Mouse (Mus musculus) CH12.LX (cell line): ENCODE results near the gene Tbpl1. TPM values are rescaled to one million over a fixed set of nuclear protein-coding genes. Genes with fewer than 3 reads are reported as not detected.

Source experiments
- DNase-seq: peaks from one replicate; pipeline ENCODE4 v3.0.0-alpha.2; 2013; ENCODE audit errors: extremely low read depth
- H3K27ac ChIP-seq: 2 replicates; pipeline ENCODE4 v1.5.1; 2012; ENCODE audit warnings: low read depth, mild to moderate bottlenecking, control low read depth, moderate library complexity; ENCODE audit not compliant: insufficient read depth
- H3K27me3 ChIP-seq: replicated peaks from 2 replicates; pipeline ENCODE3; 2012; ENCODE audit warnings: inconsistent platforms
- H3K36me3 ChIP-seq, 2 experiments: replicated peaks in 1 of 2; 2 replicates each; pipeline versions ENCODE3 to v1.6.1; 2012; ENCODE audit warnings: inconsistent platforms in 1 of 2, low read length in 1 of 2, mild to moderate bottlenecking in 1 of 2, mixed read lengths in 1 of 2, moderate library complexity in 1 of 2; ENCODE audit not compliant: control insufficient read depth in 1 of 2, insufficient read depth in 1 of 2
- H3K4me1 ChIP-seq, 2 experiments: 2 replicates each; pipeline ENCODE4 v1.6.1; 2012; ENCODE audit warnings: inconsistent platforms in 1 of 2, moderate library complexity in 1 of 2; ENCODE audit not compliant: insufficient read depth in 2 of 2, control insufficient read depth in 1 of 2
- H3K4me2 ChIP-seq: 2 replicates; pipeline ENCODE4 v1.6.1; 2012; ENCODE audit warnings: low read depth, mild to moderate bottlenecking, control low read depth; ENCODE audit not compliant: poor library complexity, insufficient read depth, severe bottlenecking
- H3K4me3 ChIP-seq, 3 experiments: fragments of 150-350 bp in 1 of 3; sonication (generic) in 1 of 3; replicated peaks in 1 of 3; 2 replicates each; pipeline versions ENCODE3 to v1.5.1; 2011 to 2012; ENCODE audit warnings: low read depth in 2 of 3, low read length in 2 of 3, mild to moderate bottlenecking in 2 of 3, moderate library complexity in 2 of 3, control low read depth in 1 of 3, improper control_type of control experiment in 1 of 3, inconsistent platforms in 1 of 3, mixed read lengths in 1 of 3; ENCODE audit not compliant: poor library complexity in 1 of 3
- H3K79me2 ChIP-seq: replicated peaks from 2 replicates; pipeline ENCODE4 v1.6.1; 2012; ENCODE audit warnings: mild to moderate bottlenecking, moderate library complexity; ENCODE audit not compliant: control insufficient read depth, poor library complexity, insufficient read depth, severe bottlenecking; ENCODE audit errors: extremely low read depth
- H3K9ac ChIP-seq: 2 replicates; pipeline ENCODE4 v1.6.1; 2012; ENCODE audit warnings: low read depth, mild to moderate bottlenecking, control low read depth, moderate library complexity; ENCODE audit not compliant: insufficient read depth
- H3K9me3 ChIP-seq: replicated peaks from 2 replicates; pipeline ENCODE3; 2012; ENCODE audit warnings: low read length, inconsistent platforms, mixed read lengths
- BHLHE40 ChIP-seq: IDR thresholded peaks from 2 replicates; pipeline ENCODE4 v1.6.1; 2011; ENCODE audit warnings: mild to moderate bottlenecking, low read depth, low read length, improper control_type of control experiment
- CHD2 ChIP-seq: IDR thresholded peaks from 2 replicates; pipeline ENCODE4 v1.6.1; 2011; ENCODE audit warnings: low read length, improper control_type of control experiment
- CTCF ChIP-seq, 2 experiments: IDR thresholded peaks in 1 of 2; conservative IDR thresholded peaks in 1 of 2; 2 replicates each; pipeline ENCODE4 v1.5.1; 2011 to 2012; ENCODE audit warnings: low read depth in 2 of 2, low read length in 2 of 2, improper control_type of control experiment in 1 of 2, inconsistent platforms in 1 of 2, mild to moderate bottlenecking in 1 of 2, moderate library complexity in 1 of 2
- E2F4 ChIP-seq: IDR thresholded peaks from 2 replicates; pipeline ENCODE4 v1.6.1; 2011; ENCODE audit warnings: low read depth, low read length, improper control_type of control experiment; ENCODE audit not compliant: insufficient replicate concordance
- GABPA ChIP-seq: IDR thresholded peaks from 2 replicates; pipeline ENCODE4 v1.6.1; 2012; ENCODE audit warnings: low read depth, low read length, improper control_type of control experiment, inconsistent platforms; ENCODE audit not compliant: insufficient replicate concordance
- IRF4 ChIP-seq: IDR thresholded peaks from 2 replicates; pipeline ENCODE4 v1.6.1; 2014; ENCODE audit warnings: low read depth, mild to moderate bottlenecking, inconsistent platforms, low read length, improper control_type of control experiment
- KAT2A ChIP-seq: IDR thresholded peaks from 2 replicates; pipeline ENCODE4 v1.6.1; 2012; ENCODE audit warnings: low read length, improper control_type of control experiment, inconsistent platforms; ENCODE audit not compliant: insufficient replicate concordance
- MAFK ChIP-seq: IDR thresholded peaks from 2 replicates; pipeline ENCODE4 v1.6.1; 2011; ENCODE audit warnings: low read length, improper control_type of control experiment; ENCODE audit not compliant: insufficient replicate concordance
- MAX ChIP-seq: IDR thresholded peaks from 2 replicates; pipeline ENCODE4 v1.6.1; 2011; ENCODE audit warnings: low read length, improper control_type of control experiment
- MEF2A ChIP-seq: IDR thresholded peaks from 2 replicates; pipeline ENCODE4 v1.6.1; 2014; ENCODE audit warnings: low read depth, mild to moderate bottlenecking, inconsistent platforms, low read length, improper control_type of control experiment, borderline replicate concordance
- MXI1 ChIP-seq: IDR thresholded peaks from 2 replicates; pipeline ENCODE4 v1.6.1; 2011; ENCODE audit warnings: mild to moderate bottlenecking, low read depth, low read length, improper control_type of control experiment
- NRF1 ChIP-seq: IDR thresholded peaks from 2 replicates; pipeline ENCODE4 v1.6.1; 2014; ENCODE audit warnings: low read depth, mild to moderate bottlenecking, inconsistent platforms, low read length, improper control_type of control experiment, moderate library complexity
- POLR2A ChIP-seq: IDR thresholded peaks from 2 replicates; pipeline ENCODE4 v1.6.1; 2011; ENCODE audit warnings: low read depth, mild to moderate bottlenecking, improper control_type of control experiment, low read length
- SIN3A ChIP-seq: IDR thresholded peaks from 2 replicates; pipeline ENCODE4 v1.6.1; 2012; ENCODE audit warnings: low read length, improper control_type of control experiment, inconsistent platforms
- TBP ChIP-seq: conservative IDR thresholded peaks from 2 replicates; pipeline ENCODE4 v1.6.1; 2011; ENCODE audit warnings: low read depth, low read length, improper control_type of control experiment
- USF1 ChIP-seq: IDR thresholded peaks from 2 replicates; pipeline ENCODE4 v1.6.1; 2014; ENCODE audit warnings: low read depth, mild to moderate bottlenecking, inconsistent platforms, low read length, improper control_type of control experiment
- USF2 ChIP-seq: conservative IDR thresholded peaks from 2 replicates; pipeline ENCODE4 v1.6.1; 2011; ENCODE audit warnings: low read depth, low read length, improper control_type of control experiment
- ZC3H11A ChIP-seq: IDR thresholded peaks from 2 replicates; pipeline ENCODE4 v1.6.1; 2012; ENCODE audit warnings: low read depth, mild to moderate bottlenecking, inconsistent platforms, low read length, improper control_type of control experiment
- ZNF384 ChIP-seq: IDR thresholded peaks from 2 replicates; pipeline ENCODE4 v1.6.1; 2012; ENCODE audit warnings: low read depth, low read length, improper control_type of control experiment, inconsistent platforms
- dilution Hi-C: fragments of 300-500 bp; cut with MboI; formaldehyde crosslinking; loops from 2 replicates; pipeline ENCODE4 v1.14.3; 2020; ENCODE audit warnings: low sequenced_read_pairs; ENCODE audit not compliant: extremely low pct_unique_long_range_greater_than_20kb, extremely low pct_ligation_motif_present
- in situ Hi-C: fragments of 300-500 bp; cut with MboI; formaldehyde crosslinking; loops from 3 replicates; pipeline ENCODE4 v1.14.3; 2019; ENCODE audit warnings: low sequenced_read_pairs, low pct_ligation_motif_present, low pct_unique_long_range_greater_than_20kb, mixed read lengths
- polyA plus RNA-seq: library from polyadenylated mRNA; unstranded; fragments of >175 nt; gene quantifications from 2 replicates; pipeline ENCODE4 v1.2.1, GENCODE M21; 2012; ENCODE audit warnings: low read depth; ENCODE audit not compliant: insufficient read length
- total RNA-seq, 2 experiments: library from RNA; depleted of rRNA; stranded (reverse); fragments of 300-350 nt in 1 of 2; fragments of >200 nt in 1 of 2; gene quantifications; 2 replicates each; pipeline ENCODE4 v1.2.3; 2012 to 2014

Tbpl1 gene
- total and polyA plus RNA-seq, 3 experiments = 34.6 to 54.6 (median 46.9) TPM

DNA sequence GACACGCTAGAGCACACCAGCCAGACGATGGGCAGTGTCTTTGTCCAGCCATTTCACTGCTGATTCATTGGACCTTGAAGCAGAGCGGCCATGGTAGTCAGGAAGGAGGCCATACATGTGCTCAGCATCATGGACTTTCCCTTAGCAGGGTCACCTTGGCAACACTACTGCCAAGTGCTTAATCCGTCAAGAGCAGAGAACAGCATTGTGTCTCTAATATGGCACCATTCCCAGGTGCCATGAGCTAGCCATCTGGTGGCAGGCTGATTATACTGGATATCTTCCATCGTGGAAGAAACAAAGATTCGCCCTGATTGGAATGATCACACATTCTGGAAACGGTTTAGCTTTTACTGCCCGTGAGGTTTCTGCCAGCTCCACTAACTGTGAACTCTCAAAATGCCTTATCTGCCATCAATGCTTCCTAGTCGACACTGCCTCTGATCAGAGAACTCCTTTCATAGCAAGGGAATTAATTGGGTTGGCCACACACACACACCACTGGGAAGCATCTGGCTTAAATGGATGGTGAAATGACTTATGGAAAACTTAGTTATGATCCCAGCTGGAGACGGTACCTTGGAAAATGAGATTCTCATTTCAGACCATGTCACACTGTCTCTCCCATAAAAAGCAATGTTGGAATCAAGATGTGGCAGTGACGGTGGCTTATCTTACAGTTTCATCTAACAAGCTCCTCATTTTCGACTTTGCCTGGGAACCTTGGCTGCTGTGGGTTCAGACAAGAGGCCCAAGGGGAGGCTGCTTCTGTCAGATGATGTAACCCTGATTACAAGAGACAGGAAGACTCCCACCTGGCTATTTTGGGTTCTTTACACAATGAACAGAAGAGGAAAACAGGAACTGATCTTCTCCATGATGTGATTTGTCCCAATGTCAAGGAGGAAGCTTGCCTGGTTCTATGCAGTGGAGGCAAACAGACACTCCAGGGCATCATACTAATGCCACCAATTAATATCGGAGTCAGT, 14.9 kb upstream of the Tbpl1 start:
- in situ Hi-C loops = no loop called here

DNA sequence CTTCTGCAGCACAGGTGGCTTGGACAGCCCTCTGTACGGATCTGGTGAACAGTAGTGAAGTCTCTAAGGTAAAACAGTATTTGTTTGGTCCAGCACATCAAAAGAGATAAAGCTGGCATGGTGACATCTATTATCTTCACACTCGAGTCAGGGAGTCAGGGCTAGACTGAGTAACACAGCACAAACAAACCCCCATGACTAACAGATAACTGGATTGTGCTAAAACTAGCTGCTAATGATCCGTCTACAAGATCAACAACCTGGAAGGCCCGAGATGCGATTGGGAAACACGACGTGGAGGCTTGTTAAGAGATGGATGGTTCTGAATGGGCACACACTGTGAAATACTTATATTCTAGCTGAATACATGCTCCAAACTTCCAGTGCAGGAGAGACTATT, 14.2 kb upstream of the Tbpl1 start:
- Histone ChIP-seq H3K4me3 (no peak overlapping the region), H3K4me2 (no peak overlapping the region), H3K4me1 (peaks cover 0 to 12% of the 10 kb centered on the region in 2 experiments; a peak in 2 of 4 replicates), H3K27me3 (no peaks in the 10 kb centered on the region), H3K9ac (no peak overlapping the region), H3K27ac (no peak overlapping the region), H3K9me3 (no peaks in the 10 kb centered on the region), H3K36me3 (no peaks in the 10 kb centered on the region), H3K79me2 (no peaks in the 10 kb centered on the region)
- in situ Hi-C loops (no loop called here), dilution Hi-C loops (no loop called here)
- TF ChIP-seq ZNF384 (no peak), MXI1 (no peak), MEF2A (no peak), NRF1 (no peak), CTCF (conservative IDR thresholded peaks at IDR 0.05 in 1 of 2, IDR thresholded peaks at IDR 0.05 in 1 of 2; ENCODE audit: low read depth in 2 of 2, low read length in 2 of 2) (no peak), CHD2 (no peak), SIN3A (no peak), ZC3H11A (no peak), GABPA (no peak), IRF4 (no peak), TBP (no peak), E2F4 (no peak), POLR2A (no peak), MAX (no peak), USF2 (no peak), MAFK (no peak), USF1 (no peak), KAT2A (no peak)
- DNase-seq = no peak

More for the DNA sequence above, 14.9 kb upstream of the Tbpl1 start:
- TF ChIP-seq BHLHE40 (no peak), MEF2A (peak; percentile 22; the same call in 1 of the 2 replicates)
- Histone ChIP-seq H3K4me2 (no peak overlapping the region; the same call in 1 of the 2 replicates), H3K27me3 (no peaks in the 10 kb centered on the region), H3K27ac (no peak overlapping the region), H3K36me3 (no peaks in the 10 kb centered on the region), H3K79me2 (no peaks in the 10 kb centered on the region), H3K9ac (no peak overlapping the region), H3K4me3 (no peak overlapping the region), H3K4me1 (peaks cover 0 to 12% of the 10 kb centered on the region in 2 experiments; a peak in 2 of 4 replicates), H3K9me3 (no peaks in the 10 kb centered on the region)
- dilution Hi-C loops = no loop called here
- no peak for DNase-seq
